8 mouse cellular contexts compared by ENCODE assay signal in genomic region chr9:21148427-21148826, GRCm38 (mm10). TPM values are rescaled to one million over a fixed set of nuclear protein-coding genes. Genes with fewer than 3 reads are reported as not detected.
DNase-seq lines count a peak whose midpoint lies in the region; ATAC-seq and TF ChIP-seq lines count a peak whose summit lies in the region.

No protein-coding gene starts in this region.

- H3K36me3 ChIP-seq in heart, embryonic 12.5 days, result peaks cover 29% of the 10 kb centered on the region
- peaks cover 25% of the 10 kb centered on the region for H3K36me3 ChIP-seq in ES-E14 (ENCODE audit: control insufficient read depth, insufficient read depth, low read length, poor library complexity, severe bottlenecking)
- peaks cover 32% of the 10 kb centered on the region for H3K36me3 ChIP-seq in hindbrain, embryonic 13.5 days
- H3K36me3 ChIP-seq in midbrain, embryonic 10.5 days, result peaks cover 46% of the 10 kb centered on the region

- H3K9ac ChIP-seq in heart, embryonic 12.5 days, result peak overlapping the region; percentile 48
- peak overlapping the region; percentile 99; the same call in 1 of the 2 replicates for H3K9ac ChIP-seq in ES-E14 (ENCODE audit: insufficient read depth, low read depth, low read length, poor library complexity, severe bottlenecking)
- H3K9ac ChIP-seq in hindbrain, embryonic 13.5 days, result peak overlapping the region; percentile 91

- peak overlapping the region; percentile 97 for H3K4me2 ChIP-seq in heart, embryonic 12.5 days
- H3K4me2 ChIP-seq in hindbrain, embryonic 13.5 days, result peak overlapping the region; percentile 94

- peaks cover 53% of the 10 kb centered on the region for H3K4me1 ChIP-seq in heart, embryonic 12.5 days (replicated peaks)
- peaks cover 2 to 12% of the 10 kb centered on the region in 2 experiments; a peak in 3 of 4 replicates for H3K4me1 ChIP-seq in ES-E14 (ENCODE audit: control insufficient read depth in 2 of 2, insufficient read depth in 2 of 2, low read length in 2 of 2, poor library complexity in 1 of 2)
- H3K4me1 ChIP-seq in hindbrain, embryonic 13.5 days (replicated peaks), result peaks cover 48% of the 10 kb centered on the region
- peaks cover 45% of the 10 kb centered on the region for H3K4me1 ChIP-seq in midbrain, embryonic 10.5 days

- intact Hi-C loops in heart, postnatal 10 days (cut with DNase I), result no loop called here

- DNase-seq in heart, postnatal 10 days, result no peak
- DNase-seq in ES-E14 (ENCODE audit: low read depth, low spot score), result no peak
- DNase-seq in midbrain, embryonic 10.5 days (ENCODE audit: low spot score), result no peak
- no peak for DNase-seq in frontal cortex, adult 2 months (ENCODE audit: extremely low spot score in 1 of 2, low spot score in 1 of 2)
- no peak for DNase-seq in urinary bladder, postnatal 14 days (ENCODE audit: low spot score)
- DNase-seq in urinary bladder, postnatal 36 days (ENCODE audit: low spot score in 2 of 2), result no peak

- H3K4me3 ChIP-seq in heart, embryonic 12.5 days, result peak overlapping the region; percentile 97
- H3K4me3 ChIP-seq in ES-E14 (ENCODE audit: insufficient read depth in 1 of 2, low read depth in 1 of 2, low read length in 2 of 2, poor library complexity in 1 of 2, severe bottlenecking in 1 of 2), result peak overlapping the region; percentile 87 to 97; a peak in 3 of 4 replicates
- peak overlapping the region; percentile 83 for H3K4me3 ChIP-seq in hindbrain, embryonic 13.5 days
- H3K4me3 ChIP-seq in midbrain, embryonic 10.5 days, result peak overlapping the region; percentile 78

- in situ Hi-C loops in ES-E14 (cut with MboI; ENCODE audit: low sequenced_read_pairs in 2 of 2, unreplicated experiment in 2 of 2), result no loop called here

- ATAC-seq in heart, embryonic 12.5 days (ENCODE audit: insufficient number of reproducible peaks, low FRiP score), result no peak
- no peak for ATAC-seq in hindbrain, embryonic 13.5 days (ENCODE audit: low FRiP score)

- no peaks in the 10 kb centered on the region for H3K9me3 ChIP-seq in heart, embryonic 12.5 days (replicated peaks)
- no peaks in the 10 kb centered on the region for H3K9me3 ChIP-seq in ES-E14 (ENCODE audit: control insufficient read depth, insufficient read depth, low read depth, low read length)
- H3K9me3 ChIP-seq in hindbrain, embryonic 13.5 days, result no peaks in the 10 kb centered on the region
- no peaks in the 10 kb centered on the region for H3K9me3 ChIP-seq in midbrain, embryonic 10.5 days (replicated peaks)

- no peaks in the 10 kb centered on the region for H3K27me3 ChIP-seq in heart, embryonic 12.5 days (replicated peaks)
- H3K27me3 ChIP-seq in hindbrain, embryonic 13.5 days, result peaks cover 10% of the 10 kb centered on the region
- 0 out of 2 replicates have a peak, but pooled peaks cover 2% of the 10 kb centered on the region for H3K27me3 ChIP-seq in midbrain, embryonic 10.5 days (ENCODE audit: low read depth, poor library complexity, severe bottlenecking)

- H3K27ac ChIP-seq in heart, embryonic 12.5 days (ENCODE audit: poor library complexity, severe bottlenecking), result no peak overlapping the region
- no peak overlapping the region for H3K27ac ChIP-seq in ES-E14 (ENCODE audit: insufficient read depth, low read depth, low read length, poor library complexity, severe bottlenecking)
- no peak overlapping the region for H3K27ac ChIP-seq in hindbrain, embryonic 13.5 days
- H3K27ac ChIP-seq in midbrain, embryonic 10.5 days (replicated peaks), result 0 out of 2 replicates have a peak overlapping the region, but pooled peaks have one; percentile 88

TF ChIP-seq in ES-E14, 5 proteins besides CTCF, POLR2A, EP300 and RAD21:
- TF ChIP-seq MAFK (IDR thresholded peaks at IDR 0.05; ENCODE audit: insufficient read depth, low read depth, low read length), result no peak
- TF ChIP-seq CHD2 (IDR thresholded peaks at IDR 0.05; ENCODE audit: low read depth, low read length), result no peak
- no peak for TF ChIP-seq ZC3H11A (IDR thresholded peaks at IDR 0.05; ENCODE audit: borderline replicate concordance, low read depth, low read length)

RNA-seq across cellular contexts. Expression of gene Cdc37, which starts 1.4 kb away (rescaled TPM):
- polyA plus RNA-seq in heart, embryonic 12.5 days (2016; fragmentation: Nextera tagmentation; extraction: Ambion mirVana), result 232 and 241 TPM in 2 replicates
- 100 to 1,000 TPM; 167 to 169 TPM for total RNA-seq in heart, postnatal 10 days (2021)
- total RNA-seq in ES-E14 (2012; rRNA removed), result 118 and 165 TPM in 2 replicates
- 221 and 223 TPM in 2 replicates for polyA plus RNA-seq in hindbrain, embryonic 13.5 days (2015; fragmentation: Nextera tagmentation; extraction: Ambion mirVana)
- 351 and 367 TPM in 2 replicates for polyA plus RNA-seq in midbrain, embryonic 10.5 days (2016; fragmentation: Nextera tagmentation; extraction: Ambion mirVana)
- polyA plus RNA-seq in frontal cortex, adult 2 months (2012; rRNA removed), result 175 and 217 TPM in 2 replicates

RNA-seq across cellular contexts. Expression of gene Pde4a, which starts 17.1 kb away (rescaled TPM):
- polyA plus RNA-seq in heart, embryonic 12.5 days (2016; fragmentation: Nextera tagmentation; extraction: Ambion mirVana), result 10.1 and 10.2 TPM in 2 replicates
- total RNA-seq in heart, postnatal 10 days (2021), result 10 to 100 TPM; 21.3 to 28.2 TPM
- 3.2 and 4.9 TPM in 2 replicates for total RNA-seq in ES-E14 (2012; rRNA removed)
- polyA plus RNA-seq in hindbrain, embryonic 13.5 days (2015; fragmentation: Nextera tagmentation; extraction: Ambion mirVana), result 17.6 and 18.8 TPM in 2 replicates
- polyA plus RNA-seq in midbrain, embryonic 10.5 days (2016; fragmentation: Nextera tagmentation; extraction: Ambion mirVana), result 3.8 and 5.0 TPM in 2 replicates
- 95.2 and 96.2 TPM in 2 replicates for polyA plus RNA-seq in frontal cortex, adult 2 months (2012; rRNA removed)

RNA-seq across cellular contexts. Expression of gene Tyk2, which starts 17.4 kb away (rescaled TPM):
- polyA plus RNA-seq in heart, embryonic 12.5 days (2016; fragmentation: Nextera tagmentation; extraction: Ambion mirVana), result 15.3 and 17.5 TPM in 2 replicates
- total RNA-seq in heart, postnatal 10 days (2021), result 1 to 10 TPM; 8.9 to 9.5 TPM
- 16.8 and 20.9 TPM in 2 replicates for total RNA-seq in ES-E14 (2012; rRNA removed)
- polyA plus RNA-seq in hindbrain, embryonic 13.5 days (2015; fragmentation: Nextera tagmentation; extraction: Ambion mirVana), result 12.4 and 12.8 TPM in 2 replicates
- 13.6 and 14.8 TPM in 2 replicates for polyA plus RNA-seq in midbrain, embryonic 10.5 days (2016; fragmentation: Nextera tagmentation; extraction: Ambion mirVana)
- polyA plus RNA-seq in frontal cortex, adult 2 months (2012; rRNA removed), result 16.5 and 19.1 TPM in 2 replicates

RNA-seq across cellular contexts. Expression of gene Raver1, which starts 56.6 kb away (rescaled TPM):
- polyA plus RNA-seq in heart, embryonic 12.5 days (2016; fragmentation: Nextera tagmentation; extraction: Ambion mirVana), result 62.9 and 67.7 TPM in 2 replicates
- 10 to 100 TPM; 38.6 to 39.4 TPM for total RNA-seq in heart, postnatal 10 days (2021)
- total RNA-seq in ES-E14 (2012; rRNA removed), result 18.9 and 26.3 TPM in 2 replicates
- polyA plus RNA-seq in hindbrain, embryonic 13.5 days (2015; fragmentation: Nextera tagmentation; extraction: Ambion mirVana), result 28.3 and 32.5 TPM in 2 replicates
- 95.4 and 102 TPM in 2 replicates for polyA plus RNA-seq in midbrain, embryonic 10.5 days (2016; fragmentation: Nextera tagmentation; extraction: Ambion mirVana)
- polyA plus RNA-seq in frontal cortex, adult 2 months (2012; rRNA removed), result 27.9 and 28.2 TPM in 2 replicates

RNA-seq across cellular contexts. Expression of gene Gm38431, which starts 56.6 kb away (rescaled TPM):
- 1.8 and 2.0 TPM in 2 replicates for polyA plus RNA-seq in heart, embryonic 12.5 days (2016; fragmentation: Nextera tagmentation; extraction: Ambion mirVana)
- under 1 TPM; 0.64 to 0.77 TPM for total RNA-seq in heart, postnatal 10 days (2021)
- total RNA-seq in ES-E14 (2012; rRNA removed), result 18.5 and 22.1 TPM in 2 replicates
- 0.92 and 2.8 TPM in 2 replicates for polyA plus RNA-seq in hindbrain, embryonic 13.5 days (2015; fragmentation: Nextera tagmentation; extraction: Ambion mirVana)
- polyA plus RNA-seq in midbrain, embryonic 10.5 days (2016; fragmentation: Nextera tagmentation; extraction: Ambion mirVana), result 3.4 and 3.9 TPM in 2 replicates
- polyA plus RNA-seq in frontal cortex, adult 2 months (2012; rRNA removed), result 1.4 and 1.7 TPM in 2 replicates

Comparison
In these comparisons a context has a peak if more than half of its experiments do, and no peak if none do; other contexts are left out.
1. H3K9ac ChIP-seq: peak in every context shown above with its lines; median percentile 99 in ES-E14; 91 in hindbrain, embryonic 13.5 days; 48 in heart, embryonic 12.5 days.